Mouse (Mus musculus): ENCODE measurements around the gene Cdc14a. TPM values are rescaled to one million over a fixed set of nuclear protein-coding genes. Genes with fewer than 3 reads are reported as not detected.

Gene Cdc14a
- polyA plus RNA-seq, 1 experiment, result 2.9 TPM

DNA sequence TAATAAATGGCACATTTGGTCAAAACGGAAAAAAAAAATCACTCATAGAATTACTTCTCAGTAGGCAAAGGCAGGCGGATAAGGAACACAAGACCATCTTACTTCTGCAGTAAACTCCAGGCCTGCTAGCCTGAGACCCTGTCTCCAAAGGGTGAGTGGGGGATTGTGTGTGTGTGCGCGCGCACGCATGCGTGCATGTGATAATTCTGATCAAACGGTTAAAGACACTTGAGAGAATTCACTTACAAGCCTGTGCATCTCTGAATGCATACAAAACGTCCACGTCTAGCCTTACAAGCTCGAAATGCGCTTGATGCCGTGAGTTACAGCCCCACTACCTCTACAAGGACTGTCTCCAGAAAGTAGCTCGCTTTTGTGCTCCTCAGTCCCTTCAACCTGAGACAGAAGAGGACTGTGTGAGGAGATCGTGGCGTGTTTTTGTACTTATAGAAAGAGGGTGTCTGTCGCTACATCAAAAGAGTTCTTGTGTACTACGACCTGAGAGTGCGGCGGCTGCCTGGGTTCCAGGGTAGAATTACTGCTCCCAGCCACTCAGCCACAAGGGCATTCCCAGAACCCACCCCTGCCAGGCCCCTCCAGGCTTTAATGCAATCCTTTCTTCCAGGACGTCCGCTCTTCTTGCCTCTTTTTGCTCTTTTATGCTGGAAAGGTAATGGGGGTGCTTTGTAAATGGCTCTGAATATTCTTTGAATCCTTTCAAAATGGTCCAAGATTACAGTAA, 24.3 kb downstream of the Cdc14a start:
- peaks cover 2% of the 10 kb centered on the region; the same call in 1 of the 2 replicates for H3K4me1 ChIP-seq (ENCODE audit: control insufficient read depth, insufficient read depth, low read length)
- H3K27ac ChIP-seq (ENCODE audit: insufficient read depth, low read length), result no peak overlapping the region
- H3K4me3 ChIP-seq (ENCODE audit: insufficient read depth, low read length), result no peak overlapping the region
- TF ChIP-seq POLR2A (IDR thresholded peaks at IDR 0.05; ENCODE audit: extremely low read depth, insufficient read depth, low read length), result no peak
- no peak for TF ChIP-seq CTCF (IDR thresholded peaks at IDR 0.05; ENCODE audit: extremely low read depth, insufficient read depth, low read length)

DNA sequence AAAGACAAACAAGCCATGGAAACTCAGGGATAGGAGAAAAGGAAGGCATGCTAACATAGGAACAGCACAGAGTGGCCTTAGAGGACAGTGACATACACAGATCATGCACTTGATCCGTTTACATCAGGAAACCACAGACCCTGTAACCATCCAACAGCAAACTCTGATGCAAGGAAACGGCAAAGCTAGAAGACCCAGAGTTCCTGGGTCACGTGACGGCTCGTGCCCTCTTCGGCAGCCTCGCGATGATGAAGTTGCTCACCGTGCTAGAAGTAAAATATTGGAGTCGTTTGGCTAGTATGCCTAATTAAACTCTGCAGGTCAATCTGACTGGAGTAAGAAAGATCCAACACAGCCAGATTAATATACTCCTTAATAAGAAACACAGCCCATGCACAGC, 25.3 kb downstream of the Cdc14a start:
- Histone ChIP-seq H3K4me3 (ENCODE audit: insufficient read depth, low read length) (no peak overlapping the region), H3K27ac (ENCODE audit: insufficient read depth, low read length) (no peak overlapping the region), H3K4me1 (ENCODE audit: control insufficient read depth, insufficient read depth, low read length) (peaks cover 2% of the 10 kb centered on the region; the same call in 1 of the 2 replicates)
- TF ChIP-seq POLR2A (IDR thresholded peaks at IDR 0.05; ENCODE audit: extremely low read depth, insufficient read depth, low read length) (no peak), CTCF (IDR thresholded peaks at IDR 0.05; ENCODE audit: extremely low read depth, insufficient read depth, low read length) (no peak)

DNA sequence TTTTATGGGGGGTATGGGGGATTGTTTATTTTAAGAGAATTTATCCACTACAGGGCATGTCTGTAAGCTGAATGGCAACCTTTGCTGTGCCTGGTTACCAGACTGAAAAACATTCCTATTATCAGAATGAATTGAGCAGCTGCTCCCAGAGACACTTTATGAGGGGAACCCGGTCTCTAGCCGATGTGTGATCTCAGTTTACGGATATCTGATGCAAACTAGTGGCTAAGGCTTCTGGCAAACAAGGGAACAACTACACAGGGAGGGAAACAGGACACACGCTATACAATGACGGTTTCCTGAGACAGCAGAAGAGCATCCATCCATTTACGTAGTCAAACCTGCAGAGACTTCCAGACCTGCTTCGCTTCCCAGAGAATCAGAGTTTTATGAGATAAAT, 25.9 kb downstream of the Cdc14a start:
- peaks cover 2% of the 10 kb centered on the region; the same call in 1 of the 2 replicates for H3K4me1 ChIP-seq (ENCODE audit: control insufficient read depth, insufficient read depth, low read length)

DNA sequence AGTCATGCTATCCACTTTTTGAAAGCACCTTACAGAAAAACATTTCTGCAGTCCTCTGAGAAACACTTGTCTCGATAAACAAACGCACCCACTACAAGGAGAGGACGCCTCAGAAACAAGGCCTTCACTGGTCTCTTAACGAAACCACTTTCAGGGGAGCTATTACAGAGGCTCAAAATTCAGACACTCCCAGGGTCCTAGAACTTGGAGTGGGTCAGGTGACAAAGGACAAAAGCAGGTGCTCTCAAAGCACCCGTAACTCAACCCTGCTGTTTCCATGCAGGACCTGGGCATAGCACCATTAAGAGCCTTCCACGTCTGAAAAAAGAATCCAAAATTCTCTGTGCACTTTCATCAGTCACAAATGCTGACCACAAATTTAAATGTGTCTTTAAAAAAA, 26.5 kb downstream of the Cdc14a start:
- Histone ChIP-seq H3K4me3 (ENCODE audit: insufficient read depth, low read length) (no peak overlapping the region), H3K4me1 (ENCODE audit: control insufficient read depth, insufficient read depth, low read length) (peaks cover 2% of the 10 kb centered on the region; the same call in 1 of the 2 replicates), H3K27ac (ENCODE audit: insufficient read depth, low read length) (no peak overlapping the region)
- TF ChIP-seq POLR2A (IDR thresholded peaks at IDR 0.05; ENCODE audit: extremely low read depth, insufficient read depth, low read length) (no peak), CTCF (IDR thresholded peaks at IDR 0.05; ENCODE audit: extremely low read depth, insufficient read depth, low read length) (no peak)

More for the DNA sequence above, 25.9 kb downstream of the Cdc14a start:
- Histone ChIP-seq H3K4me3 (ENCODE audit: insufficient read depth, low read length) (no peak overlapping the region), H3K27ac (ENCODE audit: insufficient read depth, low read length) (no peak overlapping the region)
- TF ChIP-seq POLR2A (IDR thresholded peaks at IDR 0.05; ENCODE audit: extremely low read depth, insufficient read depth, low read length) (no peak), CTCF (IDR thresholded peaks at IDR 0.05; ENCODE audit: extremely low read depth, insufficient read depth, low read length) (no peak)

DNA sequence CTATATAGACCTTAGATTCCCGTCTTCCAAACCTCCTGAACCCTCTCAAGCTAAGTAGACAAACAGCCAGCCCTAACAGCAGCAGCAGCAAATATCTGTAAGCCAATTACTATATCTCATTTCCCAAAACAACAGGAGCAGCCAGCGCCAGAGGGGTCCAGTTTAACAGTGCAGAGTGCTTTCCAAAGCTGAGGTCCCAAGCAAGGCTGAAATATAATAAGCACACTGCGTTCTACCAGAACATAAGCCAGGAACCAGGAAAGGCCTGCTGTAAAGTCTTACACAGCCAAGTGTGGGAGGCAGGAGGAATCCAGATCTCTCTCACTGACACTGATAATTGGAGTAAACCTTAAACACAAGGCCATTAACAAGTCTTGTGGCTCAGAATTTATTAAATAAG, 27.3 kb downstream of the Cdc14a start:
- TF ChIP-seq POLR2A (IDR thresholded peaks at IDR 0.05; ENCODE audit: extremely low read depth, insufficient read depth, low read length) (no peak), CTCF (IDR thresholded peaks at IDR 0.05; ENCODE audit: extremely low read depth, insufficient read depth, low read length) (no peak)

DNA sequence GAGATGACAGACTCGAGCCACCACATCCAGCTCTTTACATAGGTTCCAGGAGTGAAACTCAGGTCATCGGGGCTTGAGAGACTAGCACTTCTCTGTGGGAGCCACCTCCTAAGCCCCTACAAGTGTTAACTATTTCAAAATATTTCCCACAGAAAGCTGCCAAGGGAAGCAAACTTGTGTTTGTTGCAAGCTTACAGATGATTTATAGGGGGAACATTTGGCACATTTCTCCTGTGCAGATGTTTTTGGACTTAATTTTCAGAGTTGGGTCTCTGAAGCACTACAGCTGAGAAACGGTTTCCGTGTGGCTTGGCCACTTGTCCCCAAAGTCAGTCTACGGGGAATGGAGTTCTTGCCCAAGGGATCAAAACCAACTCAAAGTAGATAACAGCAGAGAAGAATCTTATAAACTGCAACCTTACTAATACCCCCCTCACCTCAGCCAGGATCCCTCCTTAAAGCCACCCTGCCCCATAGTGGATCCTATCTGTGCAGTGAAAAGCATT, 28.9 kb downstream of the Cdc14a start:
- peaks cover 2% of the 10 kb centered on the region; the same call in 1 of the 2 replicates for H3K4me1 ChIP-seq (ENCODE audit: control insufficient read depth, insufficient read depth, low read length)
- H3K27ac ChIP-seq (ENCODE audit: insufficient read depth, low read length), result no peak overlapping the region
- H3K4me3 ChIP-seq (ENCODE audit: insufficient read depth, low read length), result no peak overlapping the region
- TF ChIP-seq POLR2A (IDR thresholded peaks at IDR 0.05; ENCODE audit: extremely low read depth, insufficient read depth, low read length) (no peak), CTCF (IDR thresholded peaks at IDR 0.05; ENCODE audit: extremely low read depth, insufficient read depth, low read length) (no peak)

More for the DNA sequence above, 27.3 kb downstream of the Cdc14a start:
- H3K4me1 ChIP-seq (ENCODE audit: control insufficient read depth, insufficient read depth, low read length), result peaks cover 2% of the 10 kb centered on the region; the same call in 1 of the 2 replicates
- no peak overlapping the region for H3K27ac ChIP-seq (ENCODE audit: insufficient read depth, low read length)
- H3K4me3 ChIP-seq (ENCODE audit: insufficient read depth, low read length), result no peak overlapping the region

DNA sequence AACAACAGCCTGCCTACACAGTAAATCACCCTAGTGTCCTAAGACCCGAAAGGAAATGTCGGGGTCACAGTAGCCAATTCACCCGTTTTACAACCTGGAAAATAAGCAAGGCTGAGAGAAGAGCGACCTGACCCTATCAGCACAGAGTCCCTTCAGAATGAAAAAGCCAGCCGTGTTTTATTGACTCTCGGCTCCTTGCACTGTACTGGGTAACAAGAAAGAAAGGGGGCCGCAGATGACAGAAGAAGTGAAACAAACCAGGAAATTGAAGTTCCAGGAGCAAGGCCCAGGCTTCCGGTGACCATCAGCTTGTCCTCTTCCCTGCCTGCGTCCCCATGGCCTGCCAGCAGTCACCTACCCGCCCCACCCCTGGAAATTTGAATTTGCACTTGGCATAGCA, 32.4 kb downstream of the Cdc14a start:
- no peak overlapping the region for H3K27ac ChIP-seq (ENCODE audit: insufficient read depth, low read length)
- TF ChIP-seq POLR2A (IDR thresholded peaks at IDR 0.05; ENCODE audit: extremely low read depth, insufficient read depth, low read length) (no peak), CTCF (IDR thresholded peaks at IDR 0.05; ENCODE audit: extremely low read depth, insufficient read depth, low read length) (no peak)
- no peak overlapping the region for H3K4me3 ChIP-seq (ENCODE audit: insufficient read depth, low read length)
- no peaks in the 10 kb centered on the region for H3K4me1 ChIP-seq (ENCODE audit: control insufficient read depth, insufficient read depth, low read length)

DNA sequence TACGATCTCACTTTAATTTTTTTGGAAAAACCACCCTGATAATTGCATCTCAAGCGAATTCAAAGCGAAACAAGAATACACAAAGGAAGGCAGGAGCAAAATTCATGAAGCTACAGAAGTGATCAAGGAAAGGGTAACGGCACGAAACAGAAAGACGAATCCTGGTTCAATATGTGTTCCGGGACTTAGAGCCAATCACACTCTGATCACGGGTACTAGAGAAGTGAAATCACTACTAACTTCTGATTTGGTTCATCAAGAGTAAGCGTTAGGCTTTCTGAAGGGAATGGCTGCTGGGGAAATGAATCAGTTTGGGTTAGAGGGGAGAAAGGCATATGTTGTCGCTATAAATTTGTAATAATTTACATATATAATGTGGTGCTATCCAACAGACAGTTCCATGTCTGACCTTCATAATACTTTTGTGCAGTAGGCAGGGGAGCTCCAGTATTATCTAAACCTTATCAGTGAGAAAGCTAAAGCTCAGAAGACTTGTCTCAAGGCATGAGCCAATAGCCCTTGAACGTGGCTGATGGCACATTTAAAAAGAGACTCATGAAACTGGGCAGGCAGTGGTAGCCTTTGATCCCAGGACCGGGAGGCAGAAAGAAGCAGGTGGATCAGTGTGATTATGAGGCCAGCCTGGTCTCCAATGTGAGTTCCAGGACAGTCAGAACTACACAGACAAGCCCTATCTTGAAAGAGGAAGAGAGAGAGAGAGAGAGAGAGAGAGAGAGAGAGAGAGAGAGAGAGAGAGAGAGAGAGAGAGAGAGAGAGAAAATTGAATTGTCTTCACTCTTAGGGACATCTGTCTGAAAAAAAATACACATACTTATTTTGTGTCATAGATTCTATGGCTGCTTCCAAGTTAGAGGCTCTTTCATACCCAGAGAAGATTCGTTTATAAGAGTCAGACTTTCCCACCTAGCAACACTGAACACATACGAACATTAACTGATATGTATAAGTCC, 34.0 kb downstream of the Cdc14a start:
- H3K4me1 ChIP-seq (ENCODE audit: control insufficient read depth, insufficient read depth, low read length), result no peaks in the 10 kb centered on the region
- TF ChIP-seq CTCF (IDR thresholded peaks at IDR 0.05; ENCODE audit: extremely low read depth, insufficient read depth, low read length), result no peak
- no peak for TF ChIP-seq POLR2A (IDR thresholded peaks at IDR 0.05; ENCODE audit: extremely low read depth, insufficient read depth, low read length)
- no peak overlapping the region for H3K4me3 ChIP-seq (ENCODE audit: insufficient read depth, low read length)
- no peak overlapping the region for H3K27ac ChIP-seq (ENCODE audit: insufficient read depth, low read length)

DNA sequence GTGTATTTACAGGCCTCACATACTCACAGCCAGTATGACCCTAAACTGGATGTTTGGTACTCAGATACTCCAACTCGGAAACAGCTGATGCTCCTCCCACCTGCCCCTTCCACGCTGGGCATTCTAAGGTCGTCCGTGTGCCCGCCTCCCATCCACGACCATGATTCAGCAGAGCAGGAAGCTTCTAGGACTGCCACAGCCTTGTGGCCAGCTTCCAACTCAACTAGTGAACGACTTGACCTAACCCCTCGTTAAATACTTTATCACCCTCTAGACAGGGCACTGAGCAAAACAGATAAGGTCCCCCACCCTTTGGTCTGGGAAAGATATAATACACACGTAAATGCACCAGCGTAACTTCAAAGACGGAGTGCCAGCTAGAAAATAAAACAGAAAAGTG, 35.0 kb downstream of the Cdc14a start:
- Histone ChIP-seq H3K4me3 (ENCODE audit: insufficient read depth, low read length) (no peak overlapping the region), H3K27ac (ENCODE audit: insufficient read depth, low read length) (no peak overlapping the region), H3K4me1 (ENCODE audit: control insufficient read depth, insufficient read depth, low read length) (no peaks in the 10 kb centered on the region)
- TF ChIP-seq POLR2A (IDR thresholded peaks at IDR 0.05; ENCODE audit: extremely low read depth, insufficient read depth, low read length) (no peak), CTCF (IDR thresholded peaks at IDR 0.05; ENCODE audit: extremely low read depth, insufficient read depth, low read length) (no peak)
